Mouse (Mus musculus) liver, adult 2 months (tissue): ENCODE results near the gene Vav3. TPM values are rescaled to one million over a fixed set of nuclear protein-coding genes. Genes with fewer than 3 reads are reported as not detected.
A peak's percentile ranks its signal among the peaks of the same experiment; 100 is the strongest.

ENCODE experiments used
- DNase-seq: peaks from one replicate; pipeline ENCODE4 v3.0.0-alpha.2; 2011; ENCODE audit warnings: low read depth, low spot score; ENCODE audit errors: extremely low read depth
- H3K27ac ChIP-seq: fragments of 200-500 bp; replicated peaks from 2 replicates; pipeline ENCODE4 v1.5.1; 2012; ENCODE audit warnings: low read depth, mild to moderate bottlenecking, control low read depth, inconsistent platforms, low read length; ENCODE audit not compliant: insufficient read depth
- H3K27me3 ChIP-seq: fragments of 200-500 bp; 2 replicates; pipeline ENCODE4 v1.6.1; 2012; ENCODE audit warnings: mild to moderate bottlenecking, moderate library complexity, low read length, inconsistent platforms; ENCODE audit not compliant: control insufficient read depth, insufficient read depth
- H3K36me3 ChIP-seq: fragments of 200-500 bp; 2 replicates; pipeline ENCODE4 v1.6.1; 2012; ENCODE audit warnings: low read length, inconsistent platforms; ENCODE audit not compliant: control insufficient read depth, insufficient read depth
- H3K4me1 ChIP-seq: fragments of 200-500 bp; 2 replicates; pipeline ENCODE4 v1.6.1; 2011; ENCODE audit warnings: low read length; ENCODE audit not compliant: control insufficient read depth, insufficient read depth
- H3K4me3 ChIP-seq: fragments of 200-500 bp; 2 replicates; pipeline ENCODE4 v1.5.1; 2011; ENCODE audit warnings: low read depth, mild to moderate bottlenecking, control low read depth, low read length, moderate library complexity; ENCODE audit not compliant: insufficient read depth
- H3K79me2 ChIP-seq: fragments of 200-500 bp; 2 replicates; pipeline ENCODE4 v1.6.1; 2012; ENCODE audit warnings: inconsistent platforms, mild to moderate bottlenecking, low read length, moderate library complexity; ENCODE audit not compliant: control insufficient read depth, insufficient read depth
- H3K9ac ChIP-seq: fragments of 200-500 bp; 2 replicates; pipeline ENCODE4 v1.6.1; 2012; ENCODE audit warnings: low read depth, mild to moderate bottlenecking, control low read depth, inconsistent platforms, low read length
- CTCF ChIP-seq: fragments of 200-500 bp; IDR thresholded peaks from 2 replicates; pipeline ENCODE4 v1.5.1; 2011; ENCODE audit warnings: low read depth, low read length, control low read depth
- POLR2A ChIP-seq: fragments of 200-500 bp; IDR thresholded peaks from 2 replicates; pipeline ENCODE4 v1.6.1; 2011; ENCODE audit warnings: low read length, control low read depth; ENCODE audit not compliant: insufficient read depth; ENCODE audit errors: extremely low read depth
- WGBS: fragments of 180-500 bp; shearing (Covaris S2); methylation state at CpG from one replicate; pipeline ENCODE4 v1.1.7; 2018; 5-methylcytosine and 5-hydroxymethylcytosine counted together
- polyA plus RNA-seq: library from polyadenylated mRNA; depleted of rRNA; stranded (reverse); fragments of >200 nt; gene quantifications from 2 replicates; pipeline ENCODE4 v1.2.3, GENCODE M21; 2012; rRNA removed
- total RNA-seq: library from RNA; depleted of rRNA; stranded (reverse); fragments of >200 nt; gene quantifications from 2 replicates; pipeline ENCODE4 v1.2.3, GENCODE M21; 2014; rRNA removed

Vav3 gene
- total and polyA plus RNA-seq, 2 experiments = 0.29 to 3.0 TPM

GRCm38 (mm10) chr3:109721753-109722152, 381.3 kb downstream of the Vav3 start:
- H3K27ac ChIP-seq = no peak overlapping the region
- no peak overlapping the region for H3K4me3 ChIP-seq
- 87% methylated on average over 3 of the region's 3 CpGs for WGBS
- no peaks in the 10 kb centered on the region for H3K79me2 ChIP-seq
- H3K36me3 ChIP-seq = no peaks in the 10 kb centered on the region
- no peak for DNase-seq
- no peak overlapping the region for H3K9ac ChIP-seq
- no peaks in the 10 kb centered on the region for H3K4me1 ChIP-seq
- no peak for TF ChIP-seq CTCF
- TF ChIP-seq POLR2A = no peak
- no peaks in the 10 kb centered on the region; the same call in 1 of the 2 replicates for H3K27me3 ChIP-seq

GRCm38 (mm10) chr3:109726776-109727175, 386.3 kb downstream of the Vav3 start:
- Histone ChIP-seq H3K4me3 (no peak overlapping the region), H3K4me1 (no peaks in the 10 kb centered on the region), H3K79me2 (no peaks in the 10 kb centered on the region), H3K27ac (no peak overlapping the region), H3K9ac (no peak overlapping the region), H3K27me3 (no peaks in the 10 kb centered on the region), H3K36me3 (no peaks in the 10 kb centered on the region)
- DNase-seq = no peak
- no peak for TF ChIP-seq CTCF
- no peak for TF ChIP-seq POLR2A
- 57% methylated on average over 1 of the region's 1 CpGs for WGBS

GRCm38 (mm10) chr3:109731592-109732230, 391.3 kb downstream of the Vav3 start:
- TF ChIP-seq POLR2A (no peak), CTCF (no peak)

GRCm38 (mm10) chr3:109732327-109733182, 392.1 kb downstream of the Vav3 start:
- 55% methylated on average over 10 of the region's 10 CpGs for WGBS

More at GRCm38 (mm10) chr3:109731592-109732230, 391.3 kb downstream of the Vav3 start:
- WGBS = 80% methylated on average over 5 of the region's 5 CpGs
- Histone ChIP-seq H3K79me2 (no peaks in the 10 kb centered on the region), H3K27ac (no peak overlapping the region), H3K4me1 (no peaks in the 10 kb centered on the region), H3K27me3 (no peaks in the 10 kb centered on the region), H3K4me3 (no peak overlapping the region), H3K36me3 (no peaks in the 10 kb centered on the region), H3K9ac (no peak overlapping the region)
- no peak for DNase-seq

More at GRCm38 (mm10) chr3:109732327-109733182, 392.1 kb downstream of the Vav3 start:
- Histone ChIP-seq H3K27ac (no peak overlapping the region), H3K4me1 (no peaks in the 10 kb centered on the region), H3K9ac (no peak overlapping the region), H3K4me3 (no peak overlapping the region), H3K36me3 (no peaks in the 10 kb centered on the region), H3K79me2 (no peaks in the 10 kb centered on the region), H3K27me3 (no peaks in the 10 kb centered on the region)
- TF ChIP-seq POLR2A = no peak
- TF ChIP-seq CTCF = no peak
- DNase-seq = peak; percentile 2

Other genes with a start within 250 kb of the Vav3 start
- 1.9 and 2.1 TPM in 2 replicates for gene Slc25a24, start 217.5 kb upstream of the Vav3 start, total RNA-seq
- gene Slc25a24, start 217.5 kb upstream of the Vav3 start, polyA plus RNA-seq = 0.14 and 0.28 TPM in 2 replicates